Mouse (Mus musculus) brain, embryonic 14.5 days (tissue): ENCODE measurements at regions not wholly inside any gene's neighbourhood (a gene's known extent, or its start where the extent isn't known, plus 50 kb on each side); places are given as distances from the start of the nearest gene placed in this dataset.

Source experiments
- DNase-seq: peaks from one replicate; pipeline ENCODE4 v3.0.0-alpha.2; 2011; ENCODE audit warnings: low read depth
- CTCF ChIP-seq: fragments of 200-500 bp; IDR thresholded peaks from 2 replicates; pipeline ENCODE4 v1.5.1; 2012; ENCODE audit warnings: inconsistent platforms, mild to moderate bottlenecking, moderate library complexity, borderline replicate concordance; ENCODE audit not compliant: insufficient read depth, insufficient read length; ENCODE audit errors: extremely low read depth
- POLR2A ChIP-seq: fragments of 200-500 bp; IDR thresholded peaks from 2 replicates; pipeline ENCODE4 v1.6.1; 2012; ENCODE audit warnings: mild to moderate bottlenecking, inconsistent platforms, borderline replicate concordance; ENCODE audit not compliant: poor library complexity, insufficient read depth, insufficient read length, severe bottlenecking; ENCODE audit errors: extremely low read depth

DNA sequence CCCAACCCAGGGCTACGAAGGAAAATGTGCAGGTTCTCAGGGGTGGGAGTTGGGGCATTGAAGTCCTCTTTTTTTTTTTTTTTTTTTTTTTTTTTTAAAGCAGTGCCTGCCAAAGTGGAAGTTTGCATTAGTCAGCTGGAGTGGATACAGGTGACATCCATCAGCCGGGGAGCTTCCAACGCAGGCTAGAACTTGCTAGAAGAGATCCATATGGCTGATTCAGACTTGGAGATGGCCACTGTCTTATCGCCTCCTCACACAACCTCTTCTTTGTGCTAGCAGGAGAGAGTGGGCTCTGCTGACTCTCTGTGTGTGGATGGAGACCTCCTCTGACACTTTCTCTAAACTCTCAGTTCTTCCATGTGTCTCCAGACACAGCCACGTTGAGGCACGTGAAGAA is 53.9 kb upstream of the Neurl1b start:
- DNase-seq, result no peak

DNA sequence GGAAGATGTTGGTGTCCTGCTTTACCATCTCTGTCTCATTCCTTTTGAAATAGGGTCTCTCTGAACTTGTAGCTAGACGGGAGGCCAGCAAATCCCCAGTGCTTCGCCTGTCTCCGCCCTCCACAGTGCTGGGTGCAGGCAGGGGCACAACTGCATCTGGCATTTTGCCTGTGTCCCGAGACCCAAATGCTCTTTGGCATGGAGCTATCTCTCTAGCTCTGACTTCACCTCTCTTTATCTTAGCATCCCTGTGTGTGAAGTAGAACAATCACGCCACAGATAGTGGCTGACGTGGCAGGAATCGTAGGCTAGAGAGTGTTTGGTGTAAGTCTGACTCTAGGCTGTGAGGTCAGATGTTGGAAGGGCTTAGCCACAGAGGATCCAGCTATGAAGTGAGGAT is 53.2 kb upstream of the Neurl1b start:
- TF ChIP-seq POLR2A (no peak), CTCF (no peak)
- DNase-seq, result no peak

More for the DNA sequence above, 53.9 kb upstream of the Neurl1b start:
- TF ChIP-seq POLR2A, result no peak
- TF ChIP-seq CTCF, result no peak

GRCm38 (mm10) chr17:26361992-26362391 is 52.6 kb upstream of the Neurl1b start:
- TF ChIP-seq CTCF (no peak), POLR2A (no peak)
- DNase-seq, result peak; percentile 81

- TF ChIP-seq POLR2A (no peak), CTCF (peak; percentile 21; the same call in 1 of the 2 replicates)
These were observed 51.9 kb upstream of the Neurl1b start for GRCm38 (mm10) chr17:26362586-26363361.

DNA sequence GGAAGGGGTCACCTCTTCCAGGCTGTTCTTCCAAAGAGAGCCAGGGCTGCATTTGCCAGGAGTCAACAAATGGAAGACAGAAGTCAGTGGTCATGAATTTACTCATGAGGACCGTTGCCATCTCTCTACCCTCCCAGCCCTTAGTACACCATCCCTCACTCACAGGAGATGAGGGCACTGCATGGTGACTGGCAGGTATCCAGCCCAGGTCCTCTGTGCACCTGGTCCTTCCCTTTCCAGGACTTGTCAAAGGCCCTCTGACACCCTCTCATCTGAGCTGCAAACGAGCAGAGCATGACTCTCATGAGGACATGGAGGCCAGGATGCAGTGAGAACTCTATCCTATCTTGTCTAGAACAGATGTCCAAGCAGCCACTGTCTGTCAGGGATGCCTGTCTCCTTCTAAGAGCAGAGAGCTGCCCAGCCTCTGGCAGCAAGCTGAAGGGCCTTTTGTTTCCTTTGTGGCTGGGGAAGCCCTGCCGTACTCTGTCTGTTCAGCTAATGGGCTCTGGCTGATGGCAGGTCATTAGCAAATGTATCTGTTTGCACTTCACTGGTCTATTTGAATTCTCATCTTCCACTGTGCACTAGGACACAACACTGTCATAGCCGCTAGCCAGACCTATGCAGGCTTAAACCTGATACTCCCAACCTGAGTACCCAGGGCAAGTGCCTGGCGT is 50.6 kb upstream of the Neurl1b start:
- peak; percentile 81 for DNase-seq
- TF ChIP-seq CTCF (no peak), POLR2A (no peak)

More at GRCm38 (mm10) chr17:26362586-26363361, 51.9 kb upstream of the Neurl1b start:
- DNase-seq, result no peak
